Mouse (Mus musculus): ENCODE measurements around the gene Cdc37l1.

The Cdc37l1 gene

DNA sequence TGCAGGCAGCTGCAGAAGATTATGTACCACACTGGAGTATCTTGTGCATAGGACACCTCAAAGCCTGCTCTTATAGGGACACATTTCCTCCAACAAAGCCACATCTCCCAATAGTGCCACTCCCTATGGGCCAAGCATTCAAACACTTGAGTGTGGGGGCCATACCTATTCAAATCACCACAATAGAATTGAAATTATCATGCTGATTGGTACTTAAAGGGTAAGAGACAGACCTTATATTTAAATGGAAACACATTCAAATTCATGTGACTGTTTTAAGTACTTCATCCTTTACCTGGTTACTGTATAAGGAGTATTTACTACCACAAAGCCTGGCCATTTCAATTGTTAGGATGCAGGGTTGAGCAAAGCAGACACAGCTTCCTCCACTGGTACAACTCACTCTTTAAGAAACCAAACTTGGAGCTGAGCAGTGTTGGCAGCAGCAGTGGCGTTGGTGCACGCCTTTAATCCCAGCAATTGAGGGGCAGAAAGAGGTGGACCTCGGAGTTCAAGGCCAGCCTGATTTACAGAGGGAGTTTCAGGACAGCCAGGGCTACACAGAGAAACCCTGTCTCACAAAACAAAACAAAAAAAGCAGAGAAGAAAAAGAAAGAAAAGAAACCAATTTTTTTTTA lies 18.0 kb downstream of the Cdc37l1 start:
- DNase-seq (ENCODE audit: low spot score in 2 of 2): no peak

DNA sequence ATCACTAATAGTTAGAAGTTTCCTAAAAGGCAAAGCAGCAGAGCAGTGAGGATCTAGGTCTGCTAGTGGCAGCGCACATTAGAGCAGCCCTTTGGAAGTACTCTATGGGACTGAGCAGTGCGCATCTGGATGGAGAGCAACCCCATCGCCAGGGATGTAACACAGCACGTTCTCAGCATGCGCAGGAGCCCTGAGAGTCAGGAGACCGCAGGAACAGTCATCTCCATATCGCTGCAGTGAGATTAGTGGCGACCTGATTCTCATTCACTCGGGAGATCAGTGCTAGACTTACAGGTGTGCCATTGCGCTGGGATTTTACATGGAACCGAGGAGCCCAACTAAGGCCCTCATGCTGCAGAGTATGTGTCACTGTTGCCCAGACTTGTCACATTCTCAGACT lies 18.9 kb downstream of the Cdc37l1 start:
- no peak for DNase-seq (ENCODE audit: low spot score in 2 of 2)

DNA sequence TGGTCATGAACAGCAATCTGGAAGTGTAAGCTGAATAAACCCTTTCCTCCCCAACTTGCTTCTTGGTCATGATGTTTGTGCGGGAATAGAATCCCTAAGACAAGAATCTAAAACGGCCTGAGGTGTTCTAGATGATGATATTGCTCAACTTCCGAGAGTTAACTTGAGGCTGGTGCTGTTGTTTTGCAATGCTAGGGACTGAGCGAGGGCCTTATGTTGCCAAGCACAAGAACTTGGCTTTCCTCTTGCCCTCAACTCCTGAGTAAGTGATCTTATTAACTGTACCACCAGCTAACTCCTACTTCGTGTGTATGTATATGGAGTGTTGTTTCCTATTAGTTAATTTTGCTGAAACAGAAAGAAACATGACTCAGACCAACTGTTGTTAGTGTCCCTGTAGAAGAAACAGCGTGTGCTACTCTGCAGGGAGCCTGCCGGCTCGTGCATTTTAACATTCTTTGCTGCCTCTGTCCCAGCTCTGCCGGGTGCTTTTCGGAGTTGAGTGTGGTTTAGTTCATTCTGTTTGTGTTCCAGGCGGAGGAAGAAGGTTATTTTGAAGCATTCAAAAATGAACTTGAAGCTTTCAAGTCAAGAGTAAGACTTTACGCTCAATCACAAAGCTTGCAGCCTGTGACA lies 21.3 kb downstream of the Cdc37l1 start:
- no peak for DNase-seq (ENCODE audit: low spot score in 2 of 2)

DNA sequence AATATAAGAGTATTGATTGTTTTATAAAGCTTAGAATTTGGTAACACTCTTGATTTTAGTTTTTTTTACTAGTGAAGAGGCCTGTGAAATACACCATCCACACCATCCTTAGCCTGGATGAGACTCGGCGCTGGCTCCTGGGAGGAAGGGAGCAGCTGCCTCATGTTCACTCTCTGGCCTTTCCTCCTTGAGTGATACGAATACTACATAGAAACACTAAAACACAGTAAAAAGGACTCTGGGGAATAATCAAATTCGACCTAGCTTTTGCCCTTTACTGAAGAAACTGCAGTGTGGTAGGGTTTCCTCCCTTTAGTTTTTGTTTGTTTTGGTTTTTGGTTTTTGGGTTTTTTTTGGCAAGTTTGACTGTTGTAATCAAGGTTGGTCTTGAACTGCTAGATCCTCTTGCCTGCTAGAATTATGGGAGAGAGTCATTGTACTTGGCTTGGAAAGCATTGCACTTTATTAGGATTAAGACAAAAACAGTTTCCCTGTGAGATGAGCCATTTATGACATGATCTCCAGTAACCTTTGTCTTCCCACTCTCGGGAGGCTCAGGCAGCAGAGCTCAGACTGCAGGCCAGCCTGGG lies 24.4 kb downstream of the Cdc37l1 start:
- DNase-seq (ENCODE audit: low spot score in 2 of 2): no peak

DNA sequence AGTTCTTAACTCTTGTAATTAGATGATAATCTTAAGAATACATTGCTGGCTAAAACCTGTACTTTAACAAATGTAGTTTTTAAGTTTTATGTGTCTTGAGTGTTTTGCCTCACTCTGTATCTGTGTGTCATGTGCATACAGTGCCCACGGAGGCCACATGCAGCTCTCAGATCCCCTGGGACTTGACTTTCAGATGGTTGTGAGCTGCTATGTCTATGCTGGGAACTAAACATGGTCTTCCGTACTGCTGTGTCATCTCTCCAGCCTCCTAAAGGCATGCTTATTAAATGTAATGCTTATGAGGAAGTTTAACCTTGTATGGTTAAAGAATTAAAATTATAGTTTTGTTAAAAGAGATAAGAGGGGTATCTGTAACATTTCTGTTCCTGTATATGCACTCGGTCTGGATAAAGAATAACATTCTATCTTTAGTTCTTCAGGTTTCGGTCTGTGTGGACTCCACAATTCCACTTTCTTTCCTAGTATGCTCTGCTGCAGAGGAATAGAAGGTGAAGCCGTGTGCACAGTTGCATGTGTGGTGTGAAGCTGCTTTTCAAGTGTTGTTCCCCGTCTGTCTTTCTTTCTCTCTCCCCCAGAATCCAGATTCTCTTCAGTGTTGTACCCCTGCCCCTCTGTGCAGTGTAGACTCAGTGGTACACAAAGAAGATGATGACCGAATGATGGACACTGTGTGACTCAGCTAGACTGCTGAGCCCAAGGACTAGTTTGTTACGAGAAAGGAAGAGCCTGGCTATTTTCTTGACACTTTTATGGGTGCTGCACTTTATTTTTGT lies 25.5 kb downstream of the Cdc37l1 start:
- DNase-seq (ENCODE audit: low spot score in 2 of 2): no peak

DNA sequence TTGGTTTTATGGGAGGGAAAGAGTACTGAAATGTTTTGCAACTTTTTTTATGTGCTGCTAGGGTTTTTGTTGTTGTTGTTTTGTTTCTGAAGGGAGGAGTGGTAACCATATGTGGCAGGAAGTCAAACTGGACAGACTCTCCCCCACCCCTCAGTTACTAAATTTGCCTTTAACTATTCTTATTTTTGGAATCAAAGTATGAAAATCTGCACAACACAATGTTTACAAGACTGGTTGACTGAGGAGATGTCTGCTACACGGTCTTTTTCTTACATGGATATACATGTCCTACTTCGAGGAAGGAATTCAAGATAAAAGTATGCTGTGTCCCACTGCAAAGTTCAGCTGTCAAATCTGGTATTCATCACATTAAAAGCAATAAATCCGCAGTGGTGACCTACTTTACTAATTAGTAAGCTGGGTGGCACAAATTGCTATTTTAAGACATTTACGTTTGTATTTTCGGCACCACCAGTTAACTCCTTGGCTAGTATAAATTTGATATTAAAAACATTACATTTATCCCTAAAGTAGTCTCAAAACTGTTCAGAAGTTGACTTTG lies 26.1 kb downstream of the Cdc37l1 start:
- DNase-seq (ENCODE audit: low spot score in 2 of 2): no peak

DNA sequence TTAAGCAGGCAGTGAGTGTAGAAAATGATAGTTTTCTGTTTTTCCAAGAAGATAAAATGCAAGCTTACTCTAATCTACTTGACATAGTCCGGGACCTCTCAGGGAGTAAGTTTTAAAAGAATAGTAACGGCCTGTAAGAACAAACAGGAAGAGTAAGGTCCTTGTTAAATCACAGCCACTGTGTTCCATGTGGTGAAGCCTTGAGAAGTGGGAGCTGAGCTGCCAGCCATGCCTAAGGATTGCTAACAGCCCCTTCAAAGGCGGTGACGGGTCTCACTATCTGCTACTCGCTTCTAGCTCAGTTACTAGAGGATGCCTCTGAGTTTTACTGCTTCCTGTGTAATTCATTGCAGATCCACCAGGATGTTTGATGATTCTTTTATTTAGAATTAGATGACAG lies 26.6 kb downstream of the Cdc37l1 start:
- no peak for DNase-seq (ENCODE audit: low spot score in 2 of 2)

DNA sequence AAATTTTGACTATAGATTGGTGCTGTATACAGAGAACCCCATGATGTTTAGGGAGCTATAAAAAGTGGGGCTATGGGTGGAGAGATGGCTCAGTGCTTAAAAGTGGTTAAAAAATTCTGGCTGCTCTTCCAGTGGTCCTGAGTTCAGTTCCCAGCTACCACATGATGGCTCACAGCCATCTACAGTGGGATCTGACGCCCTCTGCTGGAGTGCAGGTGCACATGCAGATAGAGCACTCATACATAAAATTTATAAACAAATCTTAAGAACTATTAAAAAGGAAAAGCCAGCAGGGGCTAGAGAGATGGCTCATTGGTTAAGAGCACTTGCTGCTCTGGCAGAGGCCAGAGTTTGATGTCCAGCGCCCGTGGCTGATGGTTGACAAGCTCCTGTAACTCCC lies 29.5 kb downstream of the Cdc37l1 start:
- DNase-seq (ENCODE audit: low spot score in 2 of 2): no peak

DNA sequence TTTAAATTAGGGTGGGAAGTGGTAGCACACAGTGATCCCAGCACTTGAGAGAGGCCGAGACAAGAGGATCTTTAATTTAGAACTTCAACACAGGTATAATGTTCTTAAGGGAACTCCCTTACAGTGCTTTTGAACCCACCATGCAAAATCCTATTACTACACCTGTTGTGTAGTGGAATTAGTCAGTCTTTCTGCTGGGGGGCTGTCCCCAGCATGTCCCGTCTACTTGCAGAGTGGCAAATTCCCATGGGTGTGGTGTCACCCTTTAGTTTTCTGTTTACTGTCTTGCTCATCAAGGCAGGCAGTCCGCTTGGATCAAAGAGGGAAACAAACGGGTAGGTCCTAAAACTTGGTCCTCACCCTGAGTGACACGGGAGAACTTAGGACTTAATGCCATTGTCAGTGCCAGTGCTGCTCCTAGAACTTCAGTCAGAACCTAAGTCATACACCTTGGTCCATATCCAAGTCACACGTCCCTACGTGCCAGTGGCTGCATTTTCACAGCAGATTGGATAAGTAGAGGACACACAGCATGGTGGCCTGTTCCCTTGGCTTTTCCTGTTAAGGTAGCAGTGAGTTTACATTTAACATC lies 31.7 kb downstream of the Cdc37l1 start:
- no peak for DNase-seq (ENCODE audit: low spot score in 2 of 2)

DNA sequence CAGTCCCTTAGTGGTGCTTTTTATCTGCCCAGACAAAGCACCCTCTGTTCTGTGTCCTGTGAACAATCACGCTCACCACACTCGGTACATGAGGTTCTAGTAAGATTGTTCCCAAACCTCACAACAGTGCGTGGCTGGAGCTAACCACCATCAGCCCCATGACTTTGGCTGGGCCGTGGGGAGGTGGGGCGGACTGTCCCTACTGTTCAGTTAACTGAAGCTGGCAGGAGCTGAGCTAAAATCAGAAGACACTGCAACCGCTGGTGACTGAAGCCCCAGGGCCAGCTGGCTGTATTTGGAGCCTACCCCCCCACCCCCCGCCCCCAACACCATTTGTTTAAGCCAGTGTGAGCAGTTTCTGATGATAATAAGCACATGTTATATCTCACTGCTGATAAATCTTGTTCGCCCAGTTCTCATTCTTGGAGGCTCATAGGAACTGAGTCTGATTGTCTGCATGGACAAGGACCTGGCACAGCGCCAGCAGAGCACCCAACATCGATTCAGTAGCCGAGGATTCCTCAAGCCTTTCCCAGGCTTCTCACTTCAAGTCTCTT lies 34.3 kb downstream of the Cdc37l1 start:
- peak in 1 of 2 experiments; percentile 62 for DNase-seq (ENCODE audit: low spot score in 2 of 2)

DNA sequence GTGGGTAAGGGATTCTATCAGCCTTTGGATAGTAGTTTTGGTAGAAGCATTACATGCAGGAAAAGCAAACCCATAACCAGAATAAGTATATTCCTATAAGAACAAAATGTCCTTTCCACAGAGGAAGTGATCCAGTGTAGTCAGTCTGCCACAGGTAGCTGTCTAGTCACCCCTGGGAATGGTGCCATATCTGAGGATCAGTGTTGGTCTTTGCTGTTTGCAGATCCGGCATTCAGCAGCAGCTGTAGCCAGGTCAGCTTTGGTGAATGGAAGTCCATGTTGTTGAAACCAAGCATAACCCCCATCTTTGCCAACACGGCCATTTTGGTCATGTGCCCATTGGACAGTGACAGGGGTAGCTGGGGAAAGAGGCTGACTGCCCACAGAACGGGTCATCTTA lies 41.6 kb downstream of the Cdc37l1 start:
- DNase-seq (ENCODE audit: low spot score in 2 of 2): no peak

DNA sequence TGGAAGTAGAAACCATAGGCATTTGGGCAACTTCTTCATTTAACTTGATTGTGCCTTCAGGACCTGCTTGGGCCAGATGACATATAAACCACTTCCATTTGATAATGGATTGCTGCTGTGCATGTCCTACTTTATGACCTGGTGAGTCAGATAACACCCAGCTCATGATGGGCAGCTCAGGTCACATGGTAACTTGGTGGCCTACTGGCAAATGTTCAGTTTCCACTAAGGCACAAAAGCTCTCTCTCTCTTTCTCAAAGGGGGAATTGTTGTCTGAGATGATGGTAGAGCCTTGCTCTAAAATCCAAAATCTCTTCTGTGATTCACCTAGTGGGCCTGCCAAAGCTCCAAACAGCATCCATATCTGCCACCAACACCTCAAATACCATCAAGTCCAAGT lies 42.5 kb downstream of the Cdc37l1 start:
- DNase-seq (ENCODE audit: low spot score in 2 of 2): no peak

DNA sequence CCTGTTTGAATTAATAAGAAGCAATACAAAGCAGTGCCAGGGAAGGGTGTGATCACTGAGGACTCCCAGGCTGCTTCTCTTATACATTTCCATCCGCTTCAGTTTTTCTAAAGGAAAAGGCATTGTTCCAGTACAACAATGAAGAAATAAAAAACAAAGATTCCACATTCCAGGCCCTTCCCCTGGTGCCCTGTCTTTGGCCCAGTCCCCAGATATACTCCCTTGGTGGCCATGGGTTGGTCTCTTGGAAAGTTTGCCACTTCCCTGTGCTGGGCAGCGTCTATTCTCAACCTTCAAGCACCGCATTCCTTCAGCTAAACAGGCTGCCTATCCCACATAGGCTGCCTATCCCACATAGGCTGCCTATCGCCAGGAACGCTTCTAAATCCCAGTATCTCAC lies 46.9 kb downstream of the Cdc37l1 start:
- no peak for DNase-seq (ENCODE audit: low spot score in 2 of 2)

DNA sequence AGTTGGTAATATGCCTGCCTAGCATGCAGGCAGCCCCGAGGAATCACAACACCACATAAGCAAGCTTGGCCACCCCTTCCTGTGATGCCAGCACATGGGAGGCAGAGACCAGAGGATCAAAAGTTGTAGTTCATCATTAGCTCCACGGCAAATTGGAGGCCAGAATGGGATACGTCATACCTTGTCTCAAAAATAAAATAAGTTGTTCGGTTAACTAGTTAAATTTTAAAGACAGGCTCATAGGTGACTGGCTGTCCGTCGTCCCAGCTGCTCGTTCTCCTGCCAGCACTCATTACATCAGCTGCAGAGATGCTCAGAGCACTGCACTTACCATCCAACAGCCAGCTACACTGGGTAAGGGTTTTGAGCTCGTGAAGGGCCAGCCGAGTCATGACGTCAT lies 47.4 kb downstream of the Cdc37l1 start:
- no peak for DNase-seq (ENCODE audit: low spot score in 2 of 2)

DNA sequence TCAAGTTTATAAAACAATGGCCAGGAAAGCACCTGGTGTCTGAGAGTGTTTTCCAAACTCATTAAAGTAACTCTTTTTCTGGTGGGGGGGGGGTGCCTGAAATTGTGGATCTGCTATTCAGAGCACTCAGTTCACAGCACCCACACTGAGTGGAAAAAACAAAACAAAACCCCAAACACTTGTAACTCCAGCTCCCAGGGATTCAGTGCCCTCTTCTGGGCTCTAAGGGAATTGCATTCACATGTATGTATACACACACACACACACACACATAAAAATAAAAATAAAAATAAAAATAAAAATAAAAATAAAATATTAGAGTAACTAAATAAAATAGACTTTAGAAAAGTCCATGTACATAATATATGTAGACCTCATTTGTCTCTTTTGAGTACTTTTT lies 49.2 kb downstream of the Cdc37l1 start:
- DNase-seq (ENCODE audit: low spot score in 2 of 2): no peak

DNA sequence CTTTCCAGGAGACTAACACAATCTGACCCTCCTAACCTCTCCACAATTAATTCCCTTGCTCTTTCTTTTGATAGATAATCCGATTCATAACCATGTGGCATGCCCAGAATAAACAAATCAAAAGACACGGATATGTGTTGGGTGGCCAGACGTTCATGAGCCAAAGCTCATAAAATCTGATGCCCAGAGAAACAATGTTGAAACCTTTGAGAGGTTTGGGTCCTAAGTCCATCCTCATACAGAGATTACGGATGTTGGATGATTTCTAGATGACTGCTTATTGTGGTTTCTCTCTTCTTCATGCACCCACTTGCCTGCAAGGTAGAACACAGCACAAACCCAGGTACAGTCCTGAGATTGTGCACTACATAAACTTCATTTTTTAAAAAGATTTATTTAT lies 50.1 kb downstream of the Cdc37l1 start:
- DNase-seq (ENCODE audit: low spot score in 2 of 2): no peak

DNA sequence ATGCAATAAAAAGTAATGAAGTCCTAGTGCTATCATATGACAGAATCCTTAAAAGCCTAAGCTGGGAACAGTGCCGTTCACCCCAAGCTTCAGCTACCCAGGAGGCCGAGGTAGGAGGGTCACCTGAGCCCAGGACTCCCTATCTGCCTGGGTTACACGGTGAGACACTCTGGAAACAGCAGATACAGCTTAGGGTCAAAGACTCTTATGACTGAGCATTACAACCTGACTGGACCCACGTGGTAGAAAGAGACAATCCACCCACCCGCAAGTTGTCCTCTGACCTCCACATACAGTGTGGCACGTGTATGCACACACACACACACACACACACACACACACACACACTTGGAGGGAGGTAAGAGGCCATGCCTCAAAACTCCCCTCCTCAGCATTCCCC lies 52.0 kb downstream of the Cdc37l1 start:
- no peak for DNase-seq (ENCODE audit: low spot score in 2 of 2)

DNA sequence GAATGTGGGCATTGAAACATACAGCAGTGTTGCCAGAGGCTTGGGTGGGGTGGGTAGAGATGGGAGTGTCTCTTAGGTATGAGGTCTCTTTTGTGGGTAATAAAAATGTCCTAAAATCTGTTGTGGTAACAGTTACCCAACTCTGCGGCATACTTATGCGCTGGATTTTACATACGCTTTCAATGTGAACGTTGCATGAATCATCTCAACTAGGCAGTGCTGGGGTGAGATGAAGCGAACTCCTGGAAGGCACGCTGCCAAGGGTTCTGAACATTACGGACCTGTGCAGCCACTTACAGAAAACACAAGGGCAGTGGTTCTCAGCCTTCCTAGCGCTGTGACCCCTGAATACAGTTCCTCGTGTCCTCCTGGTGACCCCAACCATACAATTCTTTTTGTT lies 52.5 kb downstream of the Cdc37l1 start:
- DNase-seq (ENCODE audit: low spot score in 2 of 2): no peak

DNA sequence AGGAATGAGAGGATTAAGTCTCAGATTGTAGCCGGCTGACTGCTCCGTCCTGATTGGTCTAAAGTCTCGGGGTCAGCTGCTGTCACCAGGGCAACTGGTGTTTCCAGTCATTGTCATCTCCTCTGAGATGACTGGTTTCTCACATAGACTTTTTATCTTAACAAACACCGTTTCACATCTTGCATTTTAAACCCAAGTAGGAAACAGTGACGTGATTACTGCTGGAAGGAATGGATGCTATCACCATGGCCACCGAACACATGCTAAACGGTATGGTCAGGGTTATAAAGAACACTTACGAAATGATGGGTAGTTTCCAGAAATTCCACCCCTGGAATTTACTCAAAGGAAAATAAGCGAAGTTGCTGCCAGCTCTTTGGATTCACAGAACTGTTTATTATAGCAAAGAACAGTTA lies 54.2 kb downstream of the Cdc37l1 start:
- DNase-seq (ENCODE audit: low spot score in 2 of 2): no peak

DNA sequence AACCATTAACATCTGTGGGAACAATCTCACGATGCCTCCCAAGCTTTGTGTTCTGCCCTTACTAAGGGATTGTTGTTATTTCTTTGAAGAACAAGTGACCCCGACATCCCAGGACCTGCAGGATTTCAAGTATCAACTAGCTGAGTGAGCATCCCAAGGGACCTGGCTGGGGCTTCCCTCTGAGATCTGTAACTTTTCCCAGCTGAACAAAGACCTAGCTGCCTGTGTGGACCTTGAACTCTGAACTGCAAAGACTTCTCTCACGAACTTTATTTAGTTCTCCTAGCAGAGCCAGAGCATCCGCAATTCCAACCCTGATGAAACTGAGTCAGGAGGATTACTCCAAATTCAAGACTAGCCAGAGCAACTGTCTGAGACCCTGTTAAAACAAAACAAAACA lies 55.2 kb downstream of the Cdc37l1 start:
- no peak for DNase-seq (ENCODE audit: low spot score in 2 of 2)

DNA sequence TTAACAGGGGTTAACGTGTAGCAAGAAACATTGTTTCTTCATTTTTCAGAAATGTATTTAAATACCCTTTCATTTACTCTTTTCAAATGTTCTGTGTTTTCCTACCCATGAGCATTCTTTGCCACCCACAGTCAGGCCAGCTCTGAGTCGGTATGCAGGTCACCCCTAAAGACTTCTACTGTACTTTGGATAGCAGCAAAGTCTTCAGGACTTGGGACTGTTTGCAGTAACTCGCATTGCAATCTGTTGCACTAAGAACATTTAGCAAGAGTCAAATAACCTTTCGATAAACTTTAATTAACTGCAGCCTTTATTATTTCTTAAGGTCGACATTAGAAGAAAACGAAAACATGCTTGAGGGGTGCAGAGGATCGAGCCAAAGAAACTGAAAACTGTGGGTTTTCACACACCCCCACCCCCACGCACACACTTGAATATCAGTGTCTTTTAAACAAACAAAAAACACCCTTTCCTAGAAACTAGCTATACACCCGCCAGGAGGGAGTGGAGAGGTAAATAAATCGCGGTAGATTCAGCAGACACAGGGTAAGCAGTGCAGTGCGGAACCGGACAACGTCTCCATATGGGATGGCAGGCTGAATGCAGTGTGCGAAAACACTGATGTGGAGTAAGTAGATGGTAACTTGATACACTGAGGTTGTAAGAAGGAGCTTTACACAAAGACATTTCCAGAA lies 56.0 kb downstream of the Cdc37l1 start:
- DNase-seq (ENCODE audit: low spot score in 2 of 2): no peak
